Mouse (Mus musculus): ENCODE data around the gene Otof.

DNA sequence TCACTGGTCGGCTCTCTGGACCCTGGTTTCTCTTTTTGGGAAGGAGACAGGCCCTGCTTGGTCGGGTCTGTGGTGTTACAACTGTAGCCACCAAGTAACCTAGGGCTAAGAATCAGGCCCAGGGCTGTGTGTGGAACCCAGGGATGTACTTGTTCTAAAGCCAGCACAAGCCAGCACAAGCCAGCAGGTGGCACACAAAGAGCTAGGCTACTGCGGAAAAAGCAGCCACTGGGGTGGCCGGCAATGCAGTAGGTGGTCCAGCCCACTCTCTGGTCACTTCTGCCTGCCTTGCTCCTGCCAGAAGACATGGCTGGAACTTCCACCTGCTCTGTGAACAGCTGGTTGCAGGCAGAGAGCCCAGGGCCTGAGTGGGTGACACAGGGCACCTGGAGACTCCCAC lies 1.6 kb downstream of the Otof start:
- TF ChIP-seq CTCF (conservative IDR thresholded peaks at IDR 0.05; ENCODE audit: low read length), result no peak
- no peak for TF ChIP-seq POU5F1 (IDR thresholded peaks at IDR 0.05; ENCODE audit: borderline replicate concordance, low read length)
- no peak for TF ChIP-seq NANOG (IDR thresholded peaks at IDR 0.05; ENCODE audit: borderline replicate concordance, low read length)
